Mouse (Mus musculus) duodenum, adult 2 months (tissue): ENCODE data around the gene Pgrmc1. TPM values are rescaled to one million over a fixed set of nuclear protein-coding genes. Genes with fewer than 3 reads are reported as not detected.

Source experiments
- polyA plus RNA-seq: library from polyadenylated mRNA; depleted of rRNA; stranded (reverse); fragments of >200 nt; gene quantifications from 2 replicates; pipeline ENCODE4 v1.2.3, GENCODE M21; 2012; ENCODE audit warnings: low replicate concordance; rRNA removed

The Pgrmc1 gene
- 157 and 251 TPM in 2 replicates for polyA plus RNA-seq

DNA sequence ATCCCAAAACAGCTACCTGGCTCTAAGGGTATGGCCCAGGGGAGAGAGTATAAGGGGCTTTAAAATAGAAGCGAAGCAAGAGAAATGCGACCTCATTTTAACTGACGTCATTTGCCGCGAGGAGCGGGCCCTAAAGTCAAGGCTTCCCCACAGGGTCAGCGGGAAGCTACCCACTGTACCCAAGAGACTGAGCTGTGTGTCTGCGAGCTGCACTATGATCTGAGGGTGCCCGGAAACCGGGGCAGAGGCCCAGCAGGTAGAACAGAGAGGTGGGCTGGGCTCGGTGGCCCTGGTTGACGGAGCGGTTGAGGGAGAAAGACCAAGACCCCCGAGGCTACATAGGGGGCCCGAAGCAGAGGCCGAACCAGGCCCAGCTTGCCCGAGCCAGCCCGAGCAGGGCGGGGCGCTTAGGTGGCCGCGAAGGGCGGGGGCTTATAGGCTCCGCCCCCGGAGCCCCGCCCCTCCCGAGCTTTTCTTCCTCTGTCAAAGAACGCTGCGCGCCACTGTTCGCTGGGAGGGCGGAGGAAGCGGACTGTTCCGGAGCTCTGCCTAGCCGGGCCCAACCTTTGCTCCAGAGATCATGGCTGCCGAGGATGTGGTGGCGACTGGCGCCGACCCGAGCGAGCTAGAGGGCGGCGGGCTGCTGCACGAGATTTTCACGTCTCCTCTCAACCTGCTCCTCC lies at the start of gene Pgrmc1:
Pgrmc1 (plus strand) TSS at position 500 of the 683 bp plus-strand sequence.

DNA sequence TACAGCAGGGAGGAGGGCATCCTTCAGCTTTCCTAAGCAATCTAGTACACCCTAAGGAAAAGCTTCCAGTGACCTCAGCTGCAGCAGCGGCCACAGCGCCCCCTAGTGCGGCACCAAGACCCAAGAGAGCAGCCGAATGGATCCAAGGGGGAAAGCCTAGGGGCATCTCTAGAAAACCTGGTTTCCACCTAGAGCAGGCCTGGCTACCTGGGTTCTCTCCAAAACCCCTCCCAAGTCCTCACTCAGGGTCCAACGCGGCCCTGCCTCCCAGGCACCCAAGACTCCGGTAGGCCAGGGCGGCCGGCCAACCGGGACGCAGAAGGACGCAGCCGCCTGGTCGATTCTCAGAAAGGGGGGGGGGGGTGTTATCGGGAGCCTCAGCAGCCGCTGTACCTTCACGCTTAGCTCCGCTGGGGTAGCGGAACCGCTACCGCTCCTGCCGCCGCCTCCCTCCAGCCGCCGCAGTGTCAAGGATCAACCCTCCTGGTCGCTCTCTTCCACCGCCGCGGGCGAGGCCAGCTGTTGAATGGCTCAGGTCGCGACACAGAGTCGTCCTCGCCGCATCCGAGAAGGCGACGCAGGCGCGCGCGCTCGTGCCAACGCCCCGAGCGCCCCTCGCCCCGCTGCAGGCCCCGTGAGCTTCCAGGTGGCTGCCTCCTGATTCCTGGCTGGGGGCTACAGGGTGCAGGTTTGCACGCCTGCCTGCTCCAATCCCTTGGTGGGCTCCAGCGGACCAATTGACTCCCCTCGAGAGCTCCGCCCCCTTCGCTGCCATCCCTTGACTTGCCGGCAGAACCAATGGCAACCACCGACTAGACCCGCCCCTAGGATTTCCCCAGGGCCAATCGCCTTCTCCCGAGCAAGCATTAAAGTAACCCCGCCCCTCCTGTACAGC lies 46.9 kb downstream of the Pgrmc1 start, which contains the start of gene Akap17b:
Akap17b (minus strand) TSS at position 739 of the 895 bp plus-strand sequence.

Other genes starting within 250 kb of the Pgrmc1 start
- gene Gm6268, start 196.9 kb upstream of the Pgrmc1 start, polyA plus RNA-seq = not detected in 2 replicates
- not detected in 2 replicates for gene Gm14569, start 106.4 kb upstream of the Pgrmc1 start, polyA plus RNA-seq
- gene Akap17b, start 47.2 kb downstream of the Pgrmc1 start, polyA plus RNA-seq = 0.07 TPM in 1 of 2 replicates, not detected in the other
- gene Slc25a43, start 145.5 kb downstream of the Pgrmc1 start, polyA plus RNA-seq = 1.6 and 2.3 TPM in 2 replicates
- 897 and 1,694 TPM in 2 replicates for gene Slc25a5, start 197.4 kb downstream of the Pgrmc1 start, polyA plus RNA-seq